Mouse (Mus musculus): ENCODE results near the gene Dpyd.

Gene Dpyd

GRCm38 (mm10) chr3:118561554-118562310 lies at the start of gene Dpyd:
Gene Dpyd, plus strand, starts transcription at chr3:118562129.
- DNase-seq (ENCODE audit: low read depth, low spot score), result no peak

- no peak for DNase-seq (ENCODE audit: low read depth, low spot score)
Observed at GRCm38 (mm10) chr3:118537676-118538075, 24.3 kb upstream of the Dpyd start.

- no peak for DNase-seq (ENCODE audit: low read depth, low spot score)
Observed at GRCm38 (mm10) chr3:118541766-118542165, 20.2 kb upstream of the Dpyd start.

- no peak for DNase-seq (ENCODE audit: low read depth, low spot score)
Observed at GRCm38 (mm10) chr3:118547551-118548210, 14.2 kb upstream of the Dpyd start.

GRCm38 (mm10) chr3:118557605-118558004 lies 4.3 kb upstream of the Dpyd start:
- DNase-seq (ENCODE audit: low read depth, low spot score), result no peak

GRCm38 (mm10) chr3:118559936-118560335 lies 2.0 kb upstream of the Dpyd start:
- no peak for DNase-seq (ENCODE audit: low read depth, low spot score)

GRCm38 (mm10) chr3:118562311-118562671 lies 362 bp downstream of the Dpyd start:
- DNase-seq (ENCODE audit: low read depth, low spot score), result no peak

GRCm38 (mm10) chr3:118566779-118567178 lies 4.8 kb downstream of the Dpyd start:
- DNase-seq (ENCODE audit: low read depth, low spot score), result no peak

GRCm38 (mm10) chr3:118570197-118570596 lies 8.3 kb downstream of the Dpyd start:
- DNase-seq (ENCODE audit: low read depth, low spot score), result no peak

- no peak for DNase-seq (ENCODE audit: low read depth, low spot score)
Observed at GRCm38 (mm10) chr3:118590559-118590958, 28.6 kb downstream of the Dpyd start.

- no peak for DNase-seq (ENCODE audit: low read depth, low spot score)
Observed at GRCm38 (mm10) chr3:118594864-118595263, 32.9 kb downstream of the Dpyd start.

GRCm38 (mm10) chr3:118595693-118596092 lies 33.8 kb downstream of the Dpyd start:
- DNase-seq (ENCODE audit: low read depth, low spot score), result no peak

- DNase-seq (ENCODE audit: low read depth, low spot score), result no peak
Observed at GRCm38 (mm10) chr3:118601689-118602640, 40.0 kb downstream of the Dpyd start.

GRCm38 (mm10) chr3:118608708-118609107 lies 46.8 kb downstream of the Dpyd start:
- no peak for DNase-seq (ENCODE audit: low read depth, low spot score)

GRCm38 (mm10) chr3:118626455-118627375 lies 64.8 kb downstream of the Dpyd start:
- no peak for DNase-seq (ENCODE audit: low read depth, low spot score)

GRCm38 (mm10) chr3:118629737-118630136 lies 67.8 kb downstream of the Dpyd start:
- no peak for DNase-seq (ENCODE audit: low read depth, low spot score)

GRCm38 (mm10) chr3:118646024-118646570 lies 84.2 kb downstream of the Dpyd start:
- no peak for DNase-seq (ENCODE audit: low read depth, low spot score)

- no peak for DNase-seq (ENCODE audit: low read depth, low spot score)
Observed at GRCm38 (mm10) chr3:118663987-118664692, 102.2 kb downstream of the Dpyd start.

- DNase-seq (ENCODE audit: low read depth, low spot score), result no peak
Observed at GRCm38 (mm10) chr3:118674121-118674745, 112.3 kb downstream of the Dpyd start.

GRCm38 (mm10) chr3:118675441-118675840 lies 113.5 kb downstream of the Dpyd start:
- DNase-seq (ENCODE audit: low read depth, low spot score), result no peak
